Mouse (Mus musculus) G1E (cell line): ENCODE results near the gene Prkcb.

Experiments
- CTCF ChIP-seq: IDR thresholded peaks from 2 replicates; pipeline ENCODE4 v1.5.1; 2012; ENCODE audit warnings: low read depth, low read length, inconsistent platforms, mixed read lengths
- GATA1 ChIP-seq: IDR thresholded peaks from 2 replicates; pipeline ENCODE4 v1.6.1; 2012; ENCODE audit warnings: borderline replicate concordance, low read length, inconsistent platforms, mixed read lengths
- POLR2AphosphoS5 ChIP-seq: IDR thresholded peaks from 2 replicates; pipeline ENCODE4 v1.6.1; 2012; ENCODE audit warnings: low read depth, low read length, inconsistent platforms; ENCODE audit not compliant: insufficient replicate concordance

DNA sequence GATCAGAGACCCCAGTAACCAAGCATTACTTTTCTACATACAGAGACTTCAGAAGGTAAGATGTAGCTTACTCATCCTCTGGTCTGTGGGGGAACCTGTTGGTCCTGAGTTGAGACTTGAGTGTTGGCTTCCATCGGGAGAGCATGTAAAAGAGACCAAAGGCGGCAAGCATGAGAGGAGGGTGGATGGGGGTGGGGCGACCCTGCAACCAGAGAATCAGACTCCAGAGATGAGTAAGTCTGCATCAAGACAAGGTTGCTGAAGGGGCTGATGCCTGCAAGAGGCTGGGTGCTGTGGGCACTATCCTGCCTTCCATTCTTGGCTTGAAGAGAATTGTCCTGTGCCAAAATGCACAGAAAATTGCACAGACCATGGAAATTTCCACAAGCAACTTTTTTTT lies 83.8 kb downstream of the Prkcb start:
- no peak for TF ChIP-seq POLR2AphosphoS5
- no peak for TF ChIP-seq CTCF
- no peak for TF ChIP-seq GATA1
